Mouse (Mus musculus) hematopoietic stem cell, adult 5-6 weeks (primary cell): ENCODE data around the gene Zap70. TPM values are rescaled to one million over a fixed set of nuclear protein-coding genes. Genes with fewer than 3 reads are reported as not detected.

Experiments used
- ATAC-seq, 2 experiments: fragments of 125-278 bp in 1 of 2; replicated peaks in 1 of 2; 2 replicates each; pipeline ENCODE4 v1.8.0; 2016 to 2017; ENCODE audit warnings: inconsistent platforms in 2 of 2, mild to moderate bottlenecking in 2 of 2, moderate number of reproducible peaks in 2 of 2, low read depth in 1 of 2, moderate TSS enrichment in 1 of 2; ENCODE audit not compliant: low FRiP score in 2 of 2, poor library complexity in 2 of 2, severe bottlenecking in 2 of 2, insufficient read depth in 1 of 2, low TSS enrichment in 1 of 2
- total RNA-seq: library from RNA; stranded (forward); fragments of 172-1452, 232-1000 nt; gene quantifications from 2 replicates; pipeline ENCODE4 v1.2.3, GENCODE M21; 2017

Gene Zap70
- 0.40 and 0.94 TPM in 2 replicates for total RNA-seq

DNA sequence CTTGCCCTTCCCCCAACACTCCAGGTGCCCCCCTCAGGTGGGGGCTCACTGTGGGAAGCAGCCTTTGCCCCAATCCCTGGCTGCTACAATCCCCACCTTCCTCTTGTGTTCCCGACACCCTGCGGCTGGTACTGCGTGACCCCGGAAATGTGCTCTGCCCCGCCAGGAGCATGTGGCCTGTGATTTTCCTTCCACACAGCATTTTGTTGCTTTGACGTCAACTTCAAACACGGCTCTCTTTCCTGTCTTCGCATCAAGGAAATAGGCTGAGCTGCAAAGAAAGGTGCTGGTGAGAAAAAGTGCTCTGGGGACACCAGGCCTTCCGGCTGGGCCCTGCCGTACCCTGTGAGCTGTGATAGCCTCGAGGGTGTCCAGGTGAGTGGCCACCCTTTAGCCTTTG lies at the start of gene Zap70:
Zap70 (plus strand) TSS at position 231 of the 400 bp plus-strand sequence.
- no peak for ATAC-seq

DNA sequence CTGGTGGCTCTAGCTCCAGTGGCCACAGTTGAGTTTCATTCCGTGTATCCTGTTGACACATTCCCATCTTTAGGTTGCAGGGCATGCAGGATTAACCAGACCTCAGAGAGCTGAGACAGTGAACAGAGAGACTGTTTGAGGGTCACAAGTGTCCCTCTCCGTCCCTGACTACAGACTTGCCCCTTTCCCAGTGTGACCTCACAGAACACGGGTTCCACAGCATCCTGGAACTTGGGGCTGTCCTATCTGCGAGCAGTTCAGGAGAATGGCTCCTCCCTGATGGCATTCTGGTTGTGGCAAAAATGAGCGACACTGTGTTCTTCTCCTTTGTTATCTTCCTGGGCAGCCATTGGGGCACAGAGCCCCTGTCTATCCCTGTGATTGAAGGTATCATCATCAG lies 47.3 kb upstream of the Zap70 start, which contains the start of gene Actr1b:
Actr1b (minus strand) TSS at position 112 of the 400 bp plus-strand sequence.
- no peak for ATAC-seq

DNA sequence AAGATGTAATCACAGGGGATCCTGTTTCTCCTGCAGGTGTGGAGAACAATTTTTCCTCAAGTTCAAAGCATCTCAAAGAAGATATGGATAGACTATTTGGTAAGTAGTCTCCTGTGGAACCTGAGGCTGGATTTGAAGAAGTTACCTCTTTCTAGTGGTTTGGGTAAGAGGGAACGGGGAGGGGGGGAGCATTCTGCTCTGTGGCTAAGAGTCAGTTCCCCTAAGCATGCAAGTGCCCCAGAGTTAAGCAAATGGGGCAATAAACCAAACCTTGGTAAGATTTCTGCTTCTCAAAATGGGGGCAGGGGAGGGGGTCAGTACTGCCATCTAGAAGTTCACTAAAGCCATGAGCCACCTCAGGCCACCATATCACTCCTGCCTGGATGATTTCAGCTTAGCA lies 42.8 kb upstream of the Zap70 start:
- ATAC-seq, result peak in 1 of 2 experiments; percentile 46; a peak in 1 of 4 replicates

DNA sequence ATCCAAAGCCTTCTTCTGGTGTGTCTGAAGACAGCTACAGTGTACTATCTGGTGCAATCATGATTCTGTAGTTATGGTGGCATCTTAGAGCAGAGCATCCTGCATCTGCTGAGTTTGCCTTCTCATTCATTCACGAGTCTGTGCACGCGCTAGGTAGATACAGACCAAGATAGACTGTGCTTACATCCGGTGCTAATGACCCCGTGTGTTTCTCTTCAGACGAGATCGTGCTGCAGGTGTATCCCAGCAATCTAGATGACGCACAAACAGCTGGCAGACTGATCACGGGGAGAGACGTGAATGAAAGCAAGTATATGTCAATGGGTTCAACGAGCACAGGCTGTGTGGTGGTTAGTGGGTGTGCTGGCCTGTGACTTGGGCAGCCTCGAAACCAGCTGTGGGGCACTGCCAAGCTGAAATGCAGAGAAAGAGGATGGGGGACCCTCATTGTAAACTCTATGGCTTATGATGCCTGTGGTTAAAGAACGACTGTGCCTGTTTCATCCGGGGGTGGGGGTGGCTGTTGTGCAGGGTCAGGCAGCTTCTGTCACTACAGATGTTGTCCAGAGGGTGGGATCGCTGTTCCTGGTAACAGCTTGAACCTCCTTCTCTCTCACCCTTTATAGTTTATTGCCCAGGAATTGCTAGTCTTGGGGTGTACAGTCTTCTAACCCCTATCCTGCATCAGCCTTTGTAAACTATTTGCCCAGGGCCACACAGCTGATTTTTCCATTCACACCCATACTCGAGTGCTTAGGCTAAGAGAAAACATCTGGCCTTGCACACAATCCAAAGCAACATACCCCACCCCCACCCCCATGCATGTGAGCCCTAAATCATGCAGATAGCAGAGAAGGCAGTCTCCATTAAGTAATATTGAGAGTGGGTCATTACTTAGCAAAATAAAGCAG lies 38.2 kb upstream of the Zap70 start:
- no peak for ATAC-seq

DNA sequence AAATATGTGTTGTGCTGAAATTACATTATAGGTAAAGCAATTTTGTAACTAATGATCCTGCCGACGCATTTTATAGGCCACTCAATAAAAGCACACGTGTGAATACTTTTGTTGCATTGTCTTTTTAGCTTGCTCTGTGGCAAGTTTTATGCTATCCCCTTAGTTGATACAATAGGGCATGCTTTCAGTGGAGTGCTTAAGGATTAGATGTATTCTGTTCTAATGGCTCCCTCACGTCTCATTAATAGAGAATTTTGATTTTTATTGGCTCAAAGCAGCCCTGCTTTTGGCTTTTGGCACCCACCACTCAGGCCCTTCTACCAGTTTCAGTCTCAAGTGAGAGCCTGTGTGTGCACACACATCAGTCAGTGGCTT lies 37.6 kb upstream of the Zap70 start:
- no peak for ATAC-seq

DNA sequence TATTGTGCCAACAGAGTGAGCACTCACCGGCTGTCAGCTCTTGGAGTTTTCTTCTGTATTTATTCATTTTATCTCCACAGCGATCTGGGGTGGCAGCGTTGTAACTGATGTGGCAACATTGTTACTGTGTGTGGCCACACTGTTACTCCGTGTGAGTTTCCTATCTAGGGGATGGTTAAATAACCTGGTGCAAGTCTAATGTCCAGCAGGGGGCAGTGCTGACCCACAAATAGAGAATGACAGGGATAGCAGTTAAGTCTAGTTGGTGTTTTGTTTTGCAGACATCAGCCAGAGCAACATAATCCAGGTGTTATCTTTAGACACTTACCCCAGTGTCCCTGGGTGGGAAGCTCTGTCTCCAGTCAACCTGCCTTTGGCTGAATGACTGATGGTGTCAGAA lies 24.3 kb upstream of the Zap70 start:
- peak; percentile 65 to 76 for ATAC-seq

DNA sequence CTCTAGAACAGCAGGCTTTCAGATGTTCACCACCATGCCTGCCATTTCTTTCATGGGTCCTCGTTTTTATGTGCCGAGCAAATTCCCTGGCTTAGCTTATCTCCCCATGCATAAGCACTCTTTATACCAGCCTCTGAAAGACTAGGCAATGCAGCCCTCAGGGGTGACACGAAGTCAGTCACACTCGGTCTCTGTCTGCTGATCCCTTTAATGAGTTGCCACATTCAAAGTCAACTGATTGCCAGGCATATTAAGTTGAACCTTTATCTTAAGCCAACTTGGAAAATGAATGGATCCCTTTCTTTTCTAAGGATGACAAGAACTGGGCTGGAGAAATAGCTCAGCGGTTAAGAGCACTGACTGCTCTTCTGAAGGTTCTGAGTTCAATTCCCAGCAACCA lies 22.4 kb upstream of the Zap70 start:
- no peak for ATAC-seq

DNA sequence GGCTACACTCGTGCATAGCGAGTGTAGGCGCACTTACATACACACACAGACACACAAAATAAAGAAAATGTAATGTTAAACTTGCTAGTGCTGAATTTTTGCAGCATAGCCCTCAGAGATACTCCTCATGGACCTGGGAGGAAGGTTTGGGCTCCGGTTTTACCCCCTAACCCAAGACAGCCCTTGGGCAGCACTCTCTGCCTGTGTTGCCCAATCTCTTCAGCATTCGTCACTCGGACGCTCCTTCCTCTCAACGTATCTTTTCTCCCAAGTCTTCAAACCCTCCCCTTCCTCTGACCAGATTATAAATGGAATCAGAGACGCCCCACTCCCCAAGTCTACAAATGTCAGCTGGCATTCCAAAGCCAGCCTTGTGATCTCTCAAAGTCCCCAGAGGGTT lies 18.6 kb upstream of the Zap70 start:
- ATAC-seq, result no peak

DNA sequence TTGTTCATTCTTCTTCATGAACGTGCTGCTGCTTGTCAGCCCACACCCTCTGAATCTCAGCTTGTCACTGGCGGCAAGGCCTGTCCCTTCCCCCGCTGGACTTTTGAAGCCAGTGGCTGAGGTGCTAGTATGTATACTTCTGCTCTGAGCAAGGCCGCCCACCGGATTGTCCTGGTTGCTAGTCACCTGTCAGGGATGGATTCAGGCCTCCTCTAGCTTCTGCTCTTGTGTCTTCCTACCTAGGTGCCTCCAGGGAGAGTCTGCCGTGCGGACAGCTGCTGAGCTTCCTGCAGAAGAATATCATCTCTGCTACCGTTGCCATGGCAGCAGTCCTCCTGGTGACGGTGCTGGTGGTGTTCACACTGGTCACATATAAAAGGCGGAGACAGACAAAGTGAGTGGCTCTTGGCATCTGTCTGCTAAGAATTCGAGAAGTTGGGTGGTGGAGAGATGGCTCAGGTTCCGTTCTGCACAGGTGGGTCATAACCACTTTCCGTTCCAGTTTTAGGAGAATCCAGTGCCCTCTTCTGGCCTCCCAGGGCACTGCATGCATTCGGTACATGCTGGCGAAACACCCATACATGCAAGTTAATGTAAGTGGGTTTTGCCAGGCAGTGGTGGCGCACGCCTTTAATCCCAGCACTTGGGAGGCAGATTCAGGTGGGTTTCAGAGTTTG lies 17.2 kb upstream of the Zap70 start:
- ATAC-seq, result peak; percentile 70 to 76

DNA sequence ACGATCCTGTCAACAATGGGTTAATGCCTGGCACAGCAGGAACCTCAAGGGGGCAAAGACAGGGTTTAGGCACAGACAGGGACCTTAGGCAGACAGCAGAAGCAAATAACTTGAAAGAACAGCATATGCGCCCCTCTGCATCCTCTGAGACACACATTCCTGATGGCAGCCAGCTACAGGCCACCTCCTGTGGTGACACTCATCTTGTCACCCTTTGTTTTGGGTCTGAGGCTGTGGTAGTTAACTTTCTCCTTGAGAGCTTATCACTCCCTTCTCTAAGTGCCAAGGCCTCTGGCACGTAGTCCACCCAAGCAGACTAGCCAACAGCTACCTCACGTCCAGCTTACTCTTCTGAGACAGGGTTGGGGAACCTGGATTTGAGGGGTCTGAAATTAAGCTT lies 15.9 kb upstream of the Zap70 start:
- no peak; a peak in 1 of 4 replicates for ATAC-seq

DNA sequence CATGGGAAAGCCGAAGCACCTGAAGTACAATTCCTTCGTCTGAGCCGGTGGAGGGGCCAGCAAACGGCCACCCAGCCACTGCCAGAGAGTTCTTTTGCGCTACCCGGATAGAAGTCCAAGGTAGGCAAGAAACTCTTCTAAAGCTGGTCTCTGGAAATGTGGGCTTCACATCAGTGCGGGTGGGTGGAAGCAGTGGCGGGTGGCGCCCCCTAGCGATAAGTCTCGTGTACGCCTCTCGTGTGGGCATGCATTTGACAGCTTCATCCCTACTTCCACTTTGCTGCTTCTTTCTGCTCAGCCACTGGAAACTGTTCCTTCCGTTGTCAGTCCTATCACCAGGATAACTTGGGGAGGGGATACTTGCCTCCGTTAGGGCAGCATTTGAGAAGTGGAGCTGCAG lies 15.1 kb upstream of the Zap70 start:
- peak in 1 of 2 experiments; percentile 49; a peak in 2 of 4 replicates for ATAC-seq

DNA sequence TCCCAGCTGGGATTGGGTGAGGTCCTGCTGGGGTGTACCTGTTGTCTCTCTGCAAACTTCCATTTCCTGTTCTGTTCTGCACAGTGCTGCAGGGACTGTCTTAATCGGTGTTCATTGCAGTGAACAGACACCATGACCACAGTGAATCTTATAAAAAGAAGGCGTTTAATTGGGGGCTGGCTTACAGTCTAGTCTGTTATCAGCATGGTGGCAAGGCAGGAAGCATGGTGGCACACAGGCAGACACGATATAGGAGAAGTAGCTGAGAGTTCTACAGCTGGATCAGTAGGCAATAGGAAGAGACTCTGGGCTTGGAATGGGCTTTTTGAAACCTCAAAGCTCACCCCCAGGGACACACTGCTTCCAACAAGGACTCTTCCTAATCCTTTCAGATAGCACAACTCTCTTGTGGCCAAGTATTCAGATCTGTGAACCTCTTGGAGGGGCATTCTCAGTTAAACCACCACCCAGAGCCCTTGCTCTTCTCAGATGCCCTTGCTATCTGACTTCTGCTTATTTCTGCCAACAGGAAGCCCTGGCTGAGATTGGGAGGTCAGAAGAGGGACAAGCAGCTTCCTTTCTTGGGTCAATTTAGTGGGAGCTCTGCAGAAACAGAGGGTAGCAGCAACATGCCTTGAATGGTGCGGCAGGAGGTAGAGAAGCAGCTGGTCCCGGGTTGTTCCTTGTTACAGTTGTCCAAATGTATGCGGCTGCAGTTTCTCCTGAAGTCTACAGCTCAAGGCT lies 7.5 kb upstream of the Zap70 start:
- peak; percentile 54 to 80 for ATAC-seq

DNA sequence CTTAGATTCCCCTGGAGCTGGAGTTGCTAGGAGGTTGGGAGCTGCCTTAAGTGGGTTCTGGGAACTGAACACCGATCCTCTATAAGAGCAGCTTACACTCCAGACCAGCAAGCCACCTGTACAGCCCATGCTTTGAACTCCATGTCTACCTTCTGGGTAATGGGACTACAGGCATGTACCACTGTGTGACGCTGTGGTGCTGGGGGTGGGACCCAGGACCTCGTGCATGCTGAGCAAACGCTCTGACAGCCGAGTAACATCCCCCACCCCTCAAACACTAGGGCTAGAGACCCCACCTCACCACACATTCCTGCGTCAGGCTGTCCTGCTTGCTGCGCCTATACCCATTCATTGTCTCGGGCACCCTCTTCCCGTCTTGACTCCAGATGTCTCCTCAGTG lies 3.0 kb upstream of the Zap70 start:
- no peak for ATAC-seq

DNA sequence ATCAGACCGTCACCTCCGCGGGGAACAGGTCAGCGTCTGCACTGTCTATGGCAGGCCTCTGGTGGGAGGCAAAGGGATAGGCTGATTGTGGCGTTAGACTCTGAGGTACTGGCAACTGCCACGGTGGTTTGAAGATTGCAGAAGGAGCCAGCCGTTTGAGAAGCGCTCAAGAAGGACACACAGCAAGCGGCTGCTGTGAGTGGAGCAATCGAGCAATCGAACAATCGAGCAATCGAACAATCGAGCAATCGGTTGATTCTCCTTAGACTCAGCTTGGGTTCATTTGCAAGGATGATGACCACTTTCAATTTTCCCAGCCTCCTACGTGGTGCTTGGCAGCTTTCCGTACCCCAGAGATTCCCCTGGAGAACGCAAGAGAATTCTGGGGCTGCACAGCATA lies 2.5 kb upstream of the Zap70 start:
- ATAC-seq, result no peak

DNA sequence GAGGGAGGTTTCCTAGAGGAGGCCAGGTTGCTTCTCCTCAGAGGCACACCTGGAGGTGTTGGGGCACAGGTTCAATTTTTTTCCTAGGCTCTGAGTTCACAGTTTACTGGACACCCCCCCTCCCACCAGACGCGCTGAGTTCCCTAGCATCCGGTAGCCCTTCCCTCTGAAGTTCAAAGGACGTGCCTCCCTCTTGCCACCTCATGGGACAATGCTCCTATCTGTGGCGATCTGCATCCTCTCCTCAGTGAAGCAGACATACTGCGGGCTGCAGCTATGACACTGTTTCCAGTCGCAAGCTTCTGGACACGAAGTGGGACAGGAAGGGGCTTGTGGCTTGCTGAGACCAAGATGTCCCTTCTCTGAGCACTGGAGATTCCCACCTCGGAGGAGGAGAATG lies 1.2 kb upstream of the Zap70 start:
- no peak for ATAC-seq

DNA sequence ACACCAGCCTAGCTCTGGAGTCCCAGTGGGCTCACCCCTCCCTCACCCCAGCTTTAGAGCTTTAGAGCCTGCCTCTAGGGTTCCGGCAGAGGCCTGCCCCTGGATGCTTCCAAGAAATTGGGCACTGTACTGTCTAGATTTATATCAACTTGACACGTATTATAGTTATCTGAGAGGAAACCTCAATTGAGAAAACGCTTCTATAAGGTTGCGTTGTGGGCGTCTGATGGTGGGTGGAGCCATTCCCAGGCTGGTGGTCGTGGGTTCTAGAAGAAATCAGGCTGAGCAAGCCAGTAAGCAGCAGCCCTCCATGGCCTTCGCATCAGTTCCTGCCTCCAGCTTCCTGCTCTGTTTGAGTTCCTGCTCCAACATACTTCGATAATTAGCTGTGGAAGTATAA lies 537 bp upstream of the Zap70 start:
- no peak for ATAC-seq

DNA sequence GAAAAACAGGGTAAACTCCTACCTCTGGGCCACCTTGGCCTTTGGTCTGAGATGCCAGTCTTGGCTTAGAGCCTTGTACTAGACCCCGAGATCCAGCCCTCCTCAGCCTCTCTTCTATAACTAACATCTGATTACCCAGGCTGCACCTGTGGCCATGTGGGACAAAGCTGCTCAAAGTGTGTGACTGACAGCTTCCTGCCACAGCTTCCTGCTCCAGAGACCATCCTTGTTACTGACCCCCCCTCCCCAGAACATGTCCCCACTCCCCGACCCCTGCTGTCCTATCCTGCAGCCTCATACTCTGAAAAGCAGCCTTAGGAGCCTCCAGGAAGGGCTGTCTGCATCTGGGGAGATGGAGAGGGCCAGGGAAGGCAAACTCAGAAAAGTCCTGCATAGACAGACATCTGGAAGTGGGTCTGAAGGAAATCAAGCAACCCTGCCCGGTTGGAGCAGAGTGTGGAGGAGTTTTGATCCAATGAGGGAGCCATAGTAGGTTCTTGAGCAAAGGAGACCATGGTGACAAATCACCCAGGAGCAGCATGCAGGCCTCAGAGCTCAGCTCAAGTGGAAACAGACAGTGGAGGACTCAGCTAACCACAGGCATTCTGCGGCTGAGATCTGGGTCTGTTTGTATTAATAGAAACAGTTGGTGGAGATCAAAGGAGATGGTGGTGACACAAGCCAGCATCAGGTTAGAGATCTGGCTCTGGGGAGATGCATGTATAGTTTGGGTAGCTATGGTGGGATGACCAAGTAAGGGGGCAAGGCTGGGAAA lies 5.0 kb downstream of the Zap70 start:
- ATAC-seq, result peak; percentile 43 to 57; a peak in 3 of 4 replicates
